Mouse (Mus musculus): ENCODE measurements around the gene Nemp1. TPM values are rescaled to one million over a fixed set of nuclear protein-coding genes. Genes with fewer than 3 reads are reported as not detected.

The Nemp1 gene
- total and polyA plus RNA-seq, 2 experiments from 2014 or later = 1.4 to 3.2 TPM

- ATAC-seq (ENCODE audit: low FRiP score) (no peak), DNase-seq (ENCODE audit: low spot score) (no peak)
- no peak for TF ChIP-seq CTCF (IDR thresholded peaks at IDR 0.05)
- H3K27ac ChIP-seq (ENCODE audit: low read depth, low read length) = no peak overlapping the region
- 24% methylated on average over 16 of the region's 16 CpGs for WGBS
- H3K36me3 ChIP-seq (ENCODE audit: insufficient read depth, low read length) = no peaks in the 10 kb centered on the region
- peaks cover 55% of the 10 kb centered on the region for H3K27me3 ChIP-seq (ENCODE audit: insufficient read depth, low read length)
- no peak overlapping the region for H3K9ac ChIP-seq (replicated peaks; ENCODE audit: low read length, poor library complexity, severe bottlenecking)
- no peak overlapping the region for H3K4me3 ChIP-seq (ENCODE audit: low read depth, low read length)
- H3K4me2 ChIP-seq (ENCODE audit: low read depth, low read length, poor library complexity, severe bottlenecking) = no peak overlapping the region
- H3K4me1 ChIP-seq (ENCODE audit: insufficient read depth, low read length) = peaks cover 11% of the 10 kb centered on the region; the same call in 1 of the 2 replicates
- no peaks in the 10 kb centered on the region for H3K9me3 ChIP-seq (ENCODE audit: low read length)
Measured at GRCm38 (mm10) chr10:127664166-127664565, 2.5 kb upstream of the Nemp1 start.

DNA sequence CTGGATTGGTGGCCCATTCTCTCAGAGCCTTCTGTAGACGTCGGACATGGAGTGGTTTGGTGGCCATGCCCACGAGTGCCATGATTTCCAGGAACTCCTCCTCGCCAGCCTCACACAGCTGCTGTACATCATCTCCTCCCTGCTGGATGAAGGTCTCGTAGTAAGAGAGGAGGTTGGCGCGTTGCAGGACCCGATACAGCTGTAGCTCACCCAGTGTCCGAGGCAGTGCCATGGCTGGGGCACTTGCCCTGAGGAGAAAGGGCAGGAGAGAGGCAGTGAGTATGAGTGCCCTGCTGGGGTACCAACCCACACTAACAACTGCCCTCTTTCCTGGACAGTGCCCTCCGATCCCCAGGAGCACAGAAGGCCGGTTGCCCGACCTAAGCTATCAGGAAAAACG is 1.8 kb upstream of the Nemp1 start:
- H3K9me3 ChIP-seq (ENCODE audit: low read length) = no peaks in the 10 kb centered on the region
- no peak overlapping the region for H3K4me3 ChIP-seq (ENCODE audit: low read depth, low read length)
- H3K36me3 ChIP-seq (ENCODE audit: insufficient read depth, low read length) = no peaks in the 10 kb centered on the region
- ATAC-seq (ENCODE audit: low FRiP score) = no peak
- no peak overlapping the region for H3K9ac ChIP-seq (replicated peaks; ENCODE audit: low read length, poor library complexity, severe bottlenecking)
- TF ChIP-seq CTCF (IDR thresholded peaks at IDR 0.05) = no peak
- DNase-seq (ENCODE audit: low spot score) = no peak
- H3K4me1 ChIP-seq (ENCODE audit: insufficient read depth, low read length) = peaks cover 11% of the 10 kb centered on the region; the same call in 1 of the 2 replicates
- H3K27ac ChIP-seq (ENCODE audit: low read depth, low read length) = no peak overlapping the region
- peaks cover 55% of the 10 kb centered on the region for H3K27me3 ChIP-seq (ENCODE audit: insufficient read depth, low read length)
- 21% methylated on average over 13 of the region's 13 CpGs for WGBS
- no peak overlapping the region for H3K4me2 ChIP-seq (ENCODE audit: low read depth, low read length, poor library complexity, severe bottlenecking)

GRCm38 (mm10) chr10:127665366-127666181 is 1.1 kb upstream of the Nemp1 start:
- Histone ChIP-seq H3K4me1 (ENCODE audit: insufficient read depth, low read length) (peaks cover 11% of the 10 kb centered on the region; the same call in 1 of the 2 replicates), H3K9me3 (ENCODE audit: low read length) (no peaks in the 10 kb centered on the region), H3K27me3 (ENCODE audit: insufficient read depth, low read length) (peaks cover 55% of the 10 kb centered on the region), H3K4me3 (ENCODE audit: low read depth, low read length) (peak overlapping the region; percentile 50), H3K36me3 (ENCODE audit: insufficient read depth, low read length) (no peaks in the 10 kb centered on the region), H3K4me2 (ENCODE audit: low read depth, low read length, poor library complexity, severe bottlenecking) (peak overlapping the region; percentile 95), H3K27ac (ENCODE audit: low read depth, low read length) (no peak overlapping the region), H3K9ac (replicated peaks; ENCODE audit: low read length, poor library complexity, severe bottlenecking) (peak overlapping the region; percentile 60; the same call in 1 of the 2 replicates)
- DNase-seq (ENCODE audit: low spot score) (no peak), ATAC-seq (ENCODE audit: low FRiP score) (no peak)
- 9% methylated on average over 14 of the region's 14 CpGs for WGBS
- TF ChIP-seq CTCF (IDR thresholded peaks at IDR 0.05) = no peak

- Histone ChIP-seq H3K4me3 (ENCODE audit: low read depth, low read length) (peak overlapping the region; percentile 50), H3K9me3 (ENCODE audit: low read length) (no peaks in the 10 kb centered on the region), H3K9ac (replicated peaks; ENCODE audit: low read length, poor library complexity, severe bottlenecking) (peak overlapping the region; percentile 60; the same call in 1 of the 2 replicates), H3K4me2 (ENCODE audit: low read depth, low read length, poor library complexity, severe bottlenecking) (peak overlapping the region; percentile 95), H3K36me3 (ENCODE audit: insufficient read depth, low read length) (no peaks in the 10 kb centered on the region), H3K27me3 (ENCODE audit: insufficient read depth, low read length) (peaks cover 37% of the 10 kb centered on the region), H3K4me1 (ENCODE audit: insufficient read depth, low read length) (peaks cover 8% of the 10 kb centered on the region; the same call in 1 of the 2 replicates), H3K27ac (ENCODE audit: low read depth, low read length) (peak overlapping the region; percentile 62; the same call in 1 of the 2 replicates)
- WGBS = 2% methylated on average over 33 of the region's 35 CpGs
- TF ChIP-seq CTCF (IDR thresholded peaks at IDR 0.05) = no peak
- peak; percentile 62 for DNase-seq (ENCODE audit: low spot score)
- ATAC-seq (ENCODE audit: low FRiP score) = peak; percentile 29; the same call in 1 of the 2 replicates
Measured at GRCm38 (mm10) chr10:127667269-127668092, 780 bp downstream of the Nemp1 start.

- H3K27me3 ChIP-seq (ENCODE audit: insufficient read depth, low read length) = peaks cover 31% of the 10 kb centered on the region
- H3K4me1 ChIP-seq (ENCODE audit: insufficient read depth, low read length) = peaks cover 8% of the 10 kb centered on the region; the same call in 1 of the 2 replicates
- no peaks in the 10 kb centered on the region for H3K36me3 ChIP-seq (ENCODE audit: insufficient read depth, low read length)
- ATAC-seq (ENCODE audit: low FRiP score) (peak; percentile 20; the same call in 1 of the 2 replicates), DNase-seq (ENCODE audit: low spot score) (no peak)
- peak within 1 kb of the TSS; percentile 62; the same call in 1 of the 2 replicates for H3K27ac ChIP-seq (ENCODE audit: low read depth, low read length)
- peak within 1 kb of the TSS; percentile 95 for H3K4me2 ChIP-seq (ENCODE audit: low read depth, low read length, poor library complexity, severe bottlenecking)
- H3K9me3 ChIP-seq (ENCODE audit: low read length) = no peaks in the 10 kb centered on the region
- H3K4me3 ChIP-seq (ENCODE audit: low read depth, low read length) = peak within 1 kb of the TSS; percentile 35
- H3K9ac ChIP-seq (replicated peaks; ENCODE audit: low read length, poor library complexity, severe bottlenecking) = peak within 1 kb of the TSS; percentile 30
- TF ChIP-seq CTCF (IDR thresholded peaks at IDR 0.05) = peak; percentile 23
- 4% methylated on average over 37 of the region's 40 CpGs for WGBS
Measured at GRCm38 (mm10) chr10:127668093-127669050, 1.7 kb downstream of the Nemp1 start, which contains the start of gene Nab2. TSS of gene Nab2 (minus strand) at chr10:127668568.
